Mouse (Mus musculus) embryonic facial prominence, embryonic 13.5 days (tissue): ENCODE measurements at regions not wholly inside any gene's neighbourhood (a gene's known extent, or its start where the extent isn't known, plus 50 kb on each side); places are given as distances from the start of the nearest gene placed in this dataset.

Experiments used
- ATAC-seq: fragments of 200-750 bp; cut with Nextera tagmentation; 2 replicates; pipeline ENCODE4 v1.8.0; 2017; ENCODE audit warnings: low read depth; ENCODE audit not compliant: insufficient number of reproducible peaks, insufficient read depth, low FRiP score, low TSS enrichment
- H3K27ac ChIP-seq: fragments of 300-500 bp; sonication (generic); 2 replicates; pipeline ENCODE4 v1.5.1; 2015; ENCODE audit warnings: moderate library complexity, mild to moderate bottlenecking, inconsistent platforms
- H3K27me3 ChIP-seq: fragments of 300-500 bp; sonication (generic); 2 replicates; pipeline ENCODE4 v1.6.1; 2015; ENCODE audit warnings: mild to moderate bottlenecking, inconsistent platforms
- H3K36me3 ChIP-seq: fragments of 300-500 bp; sonication (generic); 2 replicates; pipeline ENCODE4 v1.6.1; 2015; ENCODE audit warnings: mild to moderate bottlenecking, inconsistent platforms
- H3K4me1 ChIP-seq: fragments of 300-500 bp; sonication (generic); 2 replicates; pipeline ENCODE4 v1.6.1; 2015; ENCODE audit warnings: inconsistent platforms
- H3K4me2 ChIP-seq: fragments of 300-500 bp; sonication (generic); 2 replicates; pipeline ENCODE4 v1.6.1; 2015; ENCODE audit warnings: moderate library complexity, mild to moderate bottlenecking, inconsistent platforms
- H3K4me3 ChIP-seq: fragments of 300-500 bp; sonication (generic); 2 replicates; pipeline ENCODE4 v1.5.1; 2015; ENCODE audit warnings: mild to moderate bottlenecking, inconsistent platforms
- H3K9ac ChIP-seq: fragments of 300-500 bp; sonication (generic); 2 replicates; pipeline ENCODE4 v1.6.1; 2015; ENCODE audit warnings: mild to moderate bottlenecking, inconsistent platforms
- H3K9me3 ChIP-seq: fragments of 300-500 bp; sonication (generic); 2 replicates; pipeline ENCODE4 v1.6.1; 2016; ENCODE audit warnings: inconsistent platforms
- WGBS: fragments of 180-500 bp; shearing (Covaris S2); methylation state at CpG from one replicate; pipeline ENCODE4 v1.1.7; 2015; ENCODE audit warnings: mixed read lengths; 5-methylcytosine and 5-hydroxymethylcytosine counted together

GRCm38 (mm10) chr8:9152313-9152925, 462.1 kb upstream of the Arglu1 start:
- no peak for ATAC-seq
- WGBS, result 80% methylated on average over 20 of the region's 20 CpGs

GRCm38 (mm10) chr8:9144362-9144761, 454.0 kb upstream of the Arglu1 start:
- Histone ChIP-seq H3K27ac (no peak overlapping the region), H3K4me2 (no peak overlapping the region), H3K9ac (no peak overlapping the region), H3K9me3 (no peaks in the 10 kb centered on the region), H3K4me3 (no peak overlapping the region), H3K36me3 (no peaks in the 10 kb centered on the region), H3K4me1 (peaks cover 7% of the 10 kb centered on the region), H3K27me3 (no peaks in the 10 kb centered on the region)
- 91% methylated on average over 3 of the region's 3 CpGs for WGBS
- no peak for ATAC-seq

More at GRCm38 (mm10) chr8:9152313-9152925, 462.1 kb upstream of the Arglu1 start:
- no peak overlapping the region for H3K27ac ChIP-seq
- no peaks in the 10 kb centered on the region for H3K27me3 ChIP-seq
- peaks cover 4% of the 10 kb centered on the region; the same call in 1 of the 2 replicates for H3K4me1 ChIP-seq
- no peaks in the 10 kb centered on the region for H3K9me3 ChIP-seq
- no peak overlapping the region for H3K4me3 ChIP-seq
- H3K9ac ChIP-seq, result no peak overlapping the region
- H3K36me3 ChIP-seq, result no peaks in the 10 kb centered on the region
- H3K4me2 ChIP-seq, result no peak overlapping the region

GRCm38 (mm10) chr8:9139781-9140180, 449.5 kb upstream of the Arglu1 start:
- Histone ChIP-seq H3K4me3 (no peak overlapping the region), H3K9ac (no peak overlapping the region), H3K36me3 (no peaks in the 10 kb centered on the region), H3K4me1 (peaks cover 13% of the 10 kb centered on the region), H3K27me3 (no peaks in the 10 kb centered on the region), H3K4me2 (no peak overlapping the region), H3K9me3 (no peaks in the 10 kb centered on the region), H3K27ac (0 out of 2 replicates have a peak overlapping the region, but pooled peaks have one; percentile 33)
- ATAC-seq, result no peak
- 24% methylated on average over 3 of the region's 3 CpGs for WGBS

GRCm38 (mm10) chr8:9139059-9139620, 448.8 kb upstream of the Arglu1 start:
- no peak overlapping the region for H3K4me3 ChIP-seq
- H3K9me3 ChIP-seq, result no peaks in the 10 kb centered on the region
- H3K27me3 ChIP-seq, result no peaks in the 10 kb centered on the region
- H3K36me3 ChIP-seq, result no peaks in the 10 kb centered on the region
- no peak overlapping the region for H3K9ac ChIP-seq
- ATAC-seq, result no peak
- WGBS, result 45% methylated on average over 3 of the region's 3 CpGs
- H3K4me2 ChIP-seq, result no peak overlapping the region
- H3K27ac ChIP-seq, result 0 out of 2 replicates have a peak overlapping the region, but pooled peaks have one; percentile 33
- H3K4me1 ChIP-seq, result peaks cover 13% of the 10 kb centered on the region

- Histone ChIP-seq H3K27ac (no peak overlapping the region), H3K4me1 (no peaks in the 10 kb centered on the region), H3K9ac (no peak overlapping the region), H3K4me2 (no peak overlapping the region), H3K9me3 (no peaks in the 10 kb centered on the region), H3K4me3 (no peak overlapping the region), H3K36me3 (no peaks in the 10 kb centered on the region), H3K27me3 (no peaks in the 10 kb centered on the region)
- 51% methylated on average over 7 of the region's 7 CpGs for WGBS
- ATAC-seq, result no peak
Measured at GRCm38 (mm10) chr8:9133758-9134157, 443.4 kb upstream of the Arglu1 start.

- whole genome bisulfite sequencing, result 85% methylated on average over 5 of the region's 5 CpGs
Measured at GRCm38 (mm10) chr8:9132612-9133218, 442.4 kb upstream of the Arglu1 start.

GRCm38 (mm10) chr8:9131249-9131648, 440.9 kb upstream of the Arglu1 start:
- H3K4me3 ChIP-seq, result no peak overlapping the region
- 68% methylated on average over 4 of the region's 4 CpGs for WGBS
- no peaks in the 10 kb centered on the region for H3K36me3 ChIP-seq
- no peaks in the 10 kb centered on the region for H3K9me3 ChIP-seq
- H3K4me2 ChIP-seq, result no peak overlapping the region
- ATAC-seq, result no peak
- no peaks in the 10 kb centered on the region for H3K27me3 ChIP-seq
- H3K4me1 ChIP-seq, result no peaks in the 10 kb centered on the region
- no peak overlapping the region for H3K9ac ChIP-seq
- no peak overlapping the region for H3K27ac ChIP-seq

More at GRCm38 (mm10) chr8:9132612-9133218, 442.4 kb upstream of the Arglu1 start:
- no peaks in the 10 kb centered on the region for H3K4me1 ChIP-seq
- H3K9me3 ChIP-seq, result no peaks in the 10 kb centered on the region
- no peak overlapping the region for H3K4me3 ChIP-seq
- H3K36me3 ChIP-seq, result no peaks in the 10 kb centered on the region
- H3K9ac ChIP-seq, result no peak overlapping the region
- H3K27ac ChIP-seq, result no peak overlapping the region
- no peaks in the 10 kb centered on the region for H3K27me3 ChIP-seq
- no peak for ATAC-seq
- H3K4me2 ChIP-seq, result no peak overlapping the region

GRCm38 (mm10) chr8:9124503-9124902, 434.2 kb upstream of the Arglu1 start:
- H3K36me3 ChIP-seq, result no peaks in the 10 kb centered on the region
- H3K27me3 ChIP-seq, result no peaks in the 10 kb centered on the region
- H3K4me2 ChIP-seq, result no peak overlapping the region
- H3K27ac ChIP-seq, result no peak overlapping the region
- no peak overlapping the region for H3K4me3 ChIP-seq
- H3K9ac ChIP-seq, result no peak overlapping the region
- 81% methylated on average over 4 of the region's 4 CpGs for WGBS
- no peaks in the 10 kb centered on the region for H3K9me3 ChIP-seq
- no peaks in the 10 kb centered on the region for H3K4me1 ChIP-seq
- no peak for ATAC-seq

GRCm38 (mm10) chr8:9117809-9118737, 427.8 kb upstream of the Arglu1 start:
- no peak overlapping the region for H3K27ac ChIP-seq
- WGBS, result 84% methylated on average over 27 of the region's 27 CpGs

GRCm38 (mm10) chr8:9095980-9096379, 405.7 kb upstream of the Arglu1 start:
- Histone ChIP-seq H3K9me3 (no peaks in the 10 kb centered on the region), H3K4me1 (no peaks in the 10 kb centered on the region), H3K27me3 (no peaks in the 10 kb centered on the region), H3K4me3 (no peak overlapping the region), H3K4me2 (no peak overlapping the region), H3K36me3 (no peaks in the 10 kb centered on the region), H3K27ac (no peak overlapping the region), H3K9ac (no peak overlapping the region)
- ATAC-seq, result no peak
- 71% methylated on average over 5 of the region's 5 CpGs for WGBS

More at GRCm38 (mm10) chr8:9117809-9118737, 427.8 kb upstream of the Arglu1 start:
- Histone ChIP-seq H3K4me3 (no peak overlapping the region), H3K27me3 (no peaks in the 10 kb centered on the region), H3K36me3 (no peaks in the 10 kb centered on the region), H3K4me2 (no peak overlapping the region), H3K9me3 (no peaks in the 10 kb centered on the region), H3K4me1 (no peaks in the 10 kb centered on the region), H3K9ac (no peak overlapping the region)
- no peak for ATAC-seq

- 54% methylated on average over 9 of the region's 9 CpGs for WGBS
- H3K36me3 ChIP-seq, result no peaks in the 10 kb centered on the region
Measured at GRCm38 (mm10) chr8:9094002-9094401, 403.7 kb upstream of the Arglu1 start.

More at GRCm38 (mm10) chr8:9094002-9094401, 403.7 kb upstream of the Arglu1 start:
- H3K9ac ChIP-seq, result no peak overlapping the region
- H3K27ac ChIP-seq, result no peak overlapping the region
- H3K4me2 ChIP-seq, result no peak overlapping the region
- H3K4me3 ChIP-seq, result no peak overlapping the region
- no peaks in the 10 kb centered on the region for H3K9me3 ChIP-seq
- no peaks in the 10 kb centered on the region for H3K27me3 ChIP-seq
- H3K4me1 ChIP-seq, result no peaks in the 10 kb centered on the region
- no peak for ATAC-seq
